Mouse (Mus musculus): ENCODE results near the gene Tbxas1. TPM values are rescaled to one million over a fixed set of nuclear protein-coding genes. Genes with fewer than 3 reads are reported as not detected.

Gene Tbxas1
- total RNA-seq, 4 experiments from 2014 or later, result 2.1 to 16.8 (median 7.6) TPM

DNA sequence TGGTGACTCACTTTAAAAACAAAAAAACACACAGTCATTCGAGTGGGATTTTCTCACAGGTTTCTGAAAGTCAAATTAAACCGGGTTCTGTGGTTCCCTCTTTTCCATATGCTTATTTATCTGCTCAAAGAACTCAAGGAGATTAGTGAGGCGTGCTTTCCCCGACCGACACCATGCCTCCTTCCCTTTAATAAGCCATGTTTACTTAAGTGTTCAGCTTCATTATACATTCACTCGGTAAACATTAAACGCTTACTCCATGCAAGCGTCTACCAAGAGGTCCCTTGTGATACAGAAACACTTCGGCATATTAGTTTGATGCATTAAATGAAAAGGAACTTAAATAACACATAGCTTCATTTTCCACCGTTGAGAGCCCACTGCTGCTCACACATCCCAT, 111.4 kb downstream of the Tbxas1 start:
- DNase-seq (ENCODE audit: low spot score in 2 of 2), result no peak

DNA sequence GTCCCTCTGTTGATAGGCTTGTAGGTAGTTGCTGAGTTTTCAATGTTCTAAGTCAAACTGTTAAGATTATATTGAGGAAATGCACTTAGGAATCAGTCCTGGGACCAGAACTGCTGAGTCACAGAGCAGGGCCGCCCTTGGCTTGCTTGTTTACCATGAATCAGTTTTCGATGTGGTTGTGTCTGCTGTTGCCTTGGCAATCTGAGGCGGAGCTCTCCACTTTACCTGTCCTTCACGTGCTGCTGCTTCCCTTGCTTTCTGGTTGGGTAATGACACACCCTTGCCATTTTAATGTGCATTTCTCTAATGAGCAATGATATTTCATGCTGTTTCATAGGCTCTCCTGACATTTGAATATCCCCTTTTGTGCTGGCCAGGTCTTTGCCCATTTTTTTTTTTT, 116.8 kb downstream of the Tbxas1 start:
- DNase-seq (ENCODE audit: low spot score in 2 of 2), result no peak

DNA sequence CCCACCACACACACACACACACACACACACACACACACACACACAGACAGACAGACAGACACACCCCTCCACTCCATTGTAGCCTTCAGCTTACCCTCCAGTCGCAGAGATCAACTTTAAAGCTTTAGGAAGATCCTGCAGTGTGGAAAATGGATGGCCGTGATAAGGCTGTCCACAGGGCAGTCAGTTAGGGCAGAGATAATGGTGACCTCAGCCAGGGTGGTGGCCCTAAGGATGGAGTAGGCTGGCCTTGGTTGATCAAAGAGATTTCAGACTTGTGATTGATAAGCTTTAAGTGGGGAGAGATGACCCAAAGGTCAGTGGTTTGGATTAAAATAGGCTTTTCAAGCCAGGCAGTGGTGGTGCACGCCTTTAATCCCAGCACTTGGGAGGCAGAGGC, 120.6 kb downstream of the Tbxas1 start:
- DNase-seq (ENCODE audit: low spot score in 2 of 2), result no peak

DNA sequence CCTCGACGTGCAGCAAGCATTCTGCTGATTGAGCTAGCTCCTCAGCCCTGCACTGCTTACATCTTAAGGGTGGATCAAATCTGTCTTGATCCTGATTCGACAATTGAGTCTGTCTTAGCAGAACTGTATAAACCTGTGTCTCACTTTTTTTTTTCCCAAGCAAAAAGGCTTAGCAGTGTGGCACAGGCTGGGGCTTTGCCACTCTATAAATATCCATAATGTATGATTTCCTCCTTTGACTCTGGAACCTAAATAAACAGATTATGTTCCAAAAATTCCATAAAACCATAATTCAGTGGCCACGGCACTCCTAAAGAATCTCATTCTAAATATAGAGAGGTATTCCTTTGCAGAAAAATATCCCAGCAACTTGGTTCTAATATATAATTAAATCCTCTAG, 122.6 kb downstream of the Tbxas1 start:
- DNase-seq (ENCODE audit: low spot score in 2 of 2), result no peak

DNA sequence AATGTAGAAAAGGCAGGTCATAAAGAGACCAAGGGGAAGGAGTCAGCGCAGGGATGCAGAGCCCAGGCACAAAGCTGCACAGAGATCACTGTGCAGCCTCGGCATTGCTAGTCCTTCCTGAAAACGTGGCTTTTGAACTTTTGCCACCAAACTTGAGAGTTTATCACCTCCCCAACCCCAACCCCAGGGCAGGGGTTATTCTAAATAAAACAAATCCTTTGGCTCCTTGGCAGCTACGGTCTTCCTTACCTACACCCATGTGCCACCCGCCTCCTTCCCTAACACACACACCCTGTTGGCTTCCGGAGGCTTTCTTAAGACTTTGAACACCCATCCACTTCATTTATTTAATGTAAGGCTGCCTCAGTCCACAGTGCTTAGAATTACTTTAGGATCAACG, 127.9 kb downstream of the Tbxas1 start:
- DNase-seq (ENCODE audit: low spot score in 2 of 2), result no peak

DNA sequence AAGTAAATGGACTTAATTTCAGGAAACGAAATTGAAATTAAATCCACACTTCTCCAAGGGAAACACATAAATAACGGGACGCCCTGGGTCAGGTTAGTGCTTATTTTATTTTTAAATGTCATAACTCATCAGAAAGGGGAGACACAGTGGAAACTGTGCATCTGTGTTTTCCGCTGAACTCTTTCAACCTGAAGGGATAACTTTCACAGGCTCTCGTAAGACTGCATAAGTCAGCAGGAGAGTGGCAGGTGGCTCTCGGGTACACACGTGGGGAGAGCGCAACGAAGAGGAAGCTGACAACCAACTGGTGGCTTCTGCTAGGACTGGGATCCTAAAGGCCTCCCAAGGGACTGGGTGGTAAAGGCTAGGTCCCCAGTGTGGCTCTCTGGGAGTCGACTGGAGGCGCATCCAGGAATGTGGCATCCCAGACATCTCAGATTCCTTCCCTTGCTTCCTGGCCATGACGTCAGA, 128.8 kb downstream of the Tbxas1 start:
- DNase-seq (ENCODE audit: low spot score in 2 of 2), result no peak

DNA sequence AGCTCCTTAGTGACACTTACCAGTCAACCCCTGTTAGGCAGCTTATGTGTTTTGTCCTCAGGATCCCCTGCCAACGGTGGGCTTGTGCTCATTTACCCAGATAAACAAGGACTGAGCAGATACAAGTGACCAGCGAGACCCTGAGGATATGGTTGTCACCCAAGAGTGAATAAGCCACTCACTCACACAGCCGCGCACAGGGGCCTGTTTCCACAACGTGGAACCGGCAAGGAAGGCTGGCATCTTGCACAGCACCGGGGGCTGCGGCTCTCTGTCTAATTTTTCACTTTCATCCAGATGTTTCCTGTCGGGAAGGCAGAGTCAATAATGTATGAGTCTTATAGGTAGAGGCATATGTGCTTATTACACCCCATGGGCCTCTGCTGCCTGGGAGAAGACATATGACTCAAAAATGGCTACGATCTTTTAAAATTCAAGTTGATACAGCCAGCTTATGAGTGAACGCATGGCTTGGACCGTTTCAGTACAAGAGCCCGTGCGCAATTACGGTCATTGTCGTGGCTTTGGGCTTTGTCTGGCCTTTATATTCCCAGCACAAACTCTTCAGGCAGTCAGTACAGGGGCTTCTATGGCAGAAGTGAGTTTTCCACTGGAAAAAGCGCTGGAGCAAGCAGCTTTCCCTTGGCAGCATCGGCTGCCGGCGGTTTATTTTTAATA, 130.2 kb downstream of the Tbxas1 start:
- no peak for DNase-seq (ENCODE audit: low spot score in 2 of 2)

DNA sequence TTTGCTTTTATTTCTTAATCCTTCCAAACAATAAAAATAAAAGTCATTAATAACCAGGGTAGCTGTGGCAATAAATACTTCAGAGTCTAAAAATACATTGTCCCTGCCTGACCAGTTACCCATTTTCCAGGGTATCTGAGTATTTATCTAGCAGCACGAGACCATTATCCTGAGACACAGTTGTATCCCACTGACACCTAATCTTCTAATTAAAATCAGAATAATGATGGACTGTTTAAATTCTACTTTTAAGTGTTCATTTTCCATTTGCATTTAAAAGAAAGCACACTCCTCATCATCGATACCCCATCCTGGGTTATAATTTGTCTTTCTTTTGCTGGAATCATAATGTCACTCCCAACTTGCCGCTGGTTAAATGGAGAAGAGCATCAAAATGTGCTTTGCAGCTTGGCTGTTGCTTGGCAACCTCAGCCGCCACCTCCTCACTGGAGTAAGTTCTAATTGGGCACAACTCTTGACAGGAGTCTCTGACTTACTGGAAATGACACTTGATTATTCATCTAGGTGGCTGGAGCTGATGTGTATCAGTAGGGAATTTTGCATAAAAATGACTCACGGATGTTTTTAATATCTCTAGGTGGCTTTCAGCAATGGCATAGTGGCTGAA, 130.9 kb downstream of the Tbxas1 start:
- peak; percentile 25 to 47 for DNase-seq (ENCODE audit: low spot score in 2 of 2)

DNA sequence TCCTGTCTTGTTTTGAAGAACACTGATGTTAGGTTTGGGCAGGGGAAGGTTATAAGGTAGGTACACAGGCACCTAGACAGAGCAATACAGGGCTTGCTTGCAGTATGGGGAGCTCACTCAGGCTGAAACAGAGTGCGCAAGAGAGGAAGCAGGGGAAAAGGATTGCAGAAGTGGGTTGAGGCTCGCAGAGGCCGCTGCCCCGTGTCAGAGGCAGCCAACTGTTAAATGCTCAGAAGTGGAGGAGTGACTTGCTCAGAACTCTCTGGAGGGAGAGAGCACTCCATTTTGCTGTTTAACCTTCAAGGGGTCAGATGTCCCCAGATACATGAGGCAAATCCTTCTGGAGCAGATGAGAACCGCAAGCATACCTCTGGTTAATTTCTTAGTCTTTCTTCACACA, 132.0 kb downstream of the Tbxas1 start:
- DNase-seq (ENCODE audit: low spot score in 2 of 2), result no peak

DNA sequence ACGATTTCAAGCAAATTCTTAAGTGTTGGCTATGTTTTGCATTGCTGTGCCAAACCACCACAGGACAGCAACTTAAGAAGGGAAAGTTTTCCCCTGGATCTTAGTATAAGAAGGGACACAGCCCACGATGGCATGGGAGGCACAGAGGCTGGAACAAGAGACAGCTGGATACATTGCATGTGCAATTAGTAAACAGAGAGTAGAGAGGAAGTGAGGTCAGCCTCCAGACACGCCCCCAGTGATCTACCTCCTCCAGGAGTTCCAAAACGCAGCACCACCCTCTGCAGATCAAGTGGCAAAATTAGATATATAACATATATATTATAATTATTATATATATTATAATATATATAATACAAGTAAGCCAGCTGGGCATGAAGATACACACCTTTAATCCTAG, 132.9 kb downstream of the Tbxas1 start:
- no peak for DNase-seq (ENCODE audit: low spot score in 2 of 2)

DNA sequence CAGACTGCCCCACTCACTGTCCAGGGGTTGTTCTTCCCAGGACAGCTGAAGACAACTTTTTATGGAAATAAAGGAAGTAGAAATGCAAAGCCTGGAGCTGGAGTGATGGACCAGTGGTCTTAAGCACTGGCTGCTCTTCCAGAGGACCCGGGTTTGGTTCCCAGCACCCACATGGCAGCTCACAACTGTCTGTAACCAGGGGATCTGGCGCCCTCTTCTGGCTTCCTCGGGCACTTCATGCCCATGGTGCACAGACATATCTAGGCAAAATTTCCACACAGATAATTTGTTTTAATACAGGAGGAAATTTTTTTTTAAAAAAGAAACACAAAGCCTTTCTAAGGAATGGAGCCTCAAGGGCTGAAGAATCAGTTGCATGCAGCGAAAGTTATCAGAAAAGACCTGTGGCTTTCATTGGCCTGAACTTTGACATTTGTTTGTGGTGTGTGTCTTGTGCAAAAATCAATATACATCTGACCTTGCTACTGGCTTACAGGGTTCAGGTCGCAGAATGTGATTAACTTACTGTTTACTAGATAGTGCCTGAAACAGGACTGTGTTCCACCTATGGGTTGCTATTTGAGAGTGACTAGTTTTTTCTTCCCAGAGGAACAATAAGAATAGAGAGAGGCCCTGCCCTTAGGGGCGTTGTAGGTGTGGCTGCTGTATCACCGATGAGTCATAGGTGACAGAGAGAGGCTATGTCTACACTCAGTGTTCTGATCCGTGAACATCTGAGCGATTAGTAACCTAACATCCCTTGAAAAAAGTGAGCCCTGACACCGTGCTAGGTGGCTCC, 138.0 kb downstream of the Tbxas1 start:
- DNase-seq (ENCODE audit: low spot score in 2 of 2), result no peak

DNA sequence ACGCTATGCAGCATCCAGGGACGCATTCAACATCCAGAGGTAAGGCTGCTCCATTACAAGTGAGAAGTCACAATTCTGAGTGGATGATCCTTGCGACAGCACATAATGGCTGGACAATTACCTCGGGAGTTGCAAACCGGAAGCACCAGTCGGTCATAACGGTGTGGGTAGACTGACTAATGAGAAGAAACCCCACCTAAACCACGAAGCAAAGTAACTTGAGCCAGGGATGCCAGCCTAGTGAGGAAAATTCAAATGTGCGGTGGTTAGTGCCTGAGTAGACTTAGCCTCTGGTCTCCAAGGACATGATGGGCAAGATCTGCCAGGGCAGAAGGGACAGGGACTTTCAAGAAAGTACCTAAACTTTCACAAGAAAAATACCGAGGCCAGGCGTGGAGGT, 142.7 kb downstream of the Tbxas1 start:
- no peak for DNase-seq (ENCODE audit: low spot score in 2 of 2)

DNA sequence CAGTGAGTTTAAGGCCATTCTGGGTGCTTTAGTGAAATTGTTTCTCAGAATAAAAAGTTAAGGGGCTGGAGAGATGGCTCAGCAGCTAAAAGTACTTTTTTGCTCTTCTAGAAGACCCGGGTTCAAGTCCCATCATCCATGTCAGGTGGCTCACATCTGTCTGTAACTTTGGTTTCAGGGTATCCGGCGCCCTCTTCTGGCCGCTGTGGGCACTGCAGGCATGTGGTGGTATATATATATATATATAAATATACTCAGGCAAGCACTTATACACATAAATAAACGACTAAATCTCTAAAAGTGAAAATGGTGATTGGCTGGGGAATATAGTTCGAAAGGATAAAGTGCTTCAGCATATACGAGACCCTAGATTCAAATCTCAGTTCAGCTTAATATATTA, 143.6 kb downstream of the Tbxas1 start:
- DNase-seq (ENCODE audit: low spot score in 2 of 2), result no peak

DNA sequence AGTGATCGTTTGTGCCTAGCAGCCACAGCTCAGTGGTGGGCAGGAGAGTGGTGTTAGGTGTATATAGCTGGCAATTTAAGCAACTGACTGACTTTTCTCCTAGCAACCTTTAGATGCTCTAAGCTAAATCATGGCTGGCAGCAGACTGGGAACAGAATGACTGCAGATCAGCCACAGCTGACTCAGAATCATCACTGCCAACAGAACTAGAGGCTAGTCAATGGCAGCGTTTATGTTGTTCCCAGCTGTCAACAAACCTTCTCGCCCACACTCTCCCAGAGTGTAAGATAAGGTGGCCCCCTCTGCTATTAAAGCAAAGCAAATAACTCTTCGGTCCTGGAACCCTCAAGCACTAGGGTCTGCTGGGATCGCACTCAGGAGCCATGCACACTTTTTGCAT, 144.0 kb downstream of the Tbxas1 start:
- DNase-seq (ENCODE audit: low spot score in 2 of 2), result peak; percentile 30 to 43

DNA sequence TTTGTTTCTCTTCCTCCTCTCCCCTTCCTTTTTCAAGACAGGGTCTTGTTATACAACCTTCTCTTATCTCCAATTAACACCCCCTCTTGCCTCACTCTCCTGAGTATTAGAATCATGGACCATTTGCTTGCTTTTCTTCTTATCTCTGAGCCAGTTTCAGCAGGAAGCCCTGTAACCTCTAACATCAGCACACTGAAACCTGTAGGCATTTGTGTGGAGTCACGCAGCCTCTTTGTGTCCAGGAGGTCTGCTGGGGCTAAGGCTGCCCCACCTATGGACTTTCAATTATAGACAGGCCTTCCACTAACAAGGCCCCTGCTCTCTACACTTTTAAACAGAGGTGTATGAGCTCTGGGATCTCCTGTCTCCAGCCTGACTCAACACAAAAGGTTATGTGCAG, 146.7 kb downstream of the Tbxas1 start:
- no peak for DNase-seq (ENCODE audit: low spot score in 2 of 2)

DNA sequence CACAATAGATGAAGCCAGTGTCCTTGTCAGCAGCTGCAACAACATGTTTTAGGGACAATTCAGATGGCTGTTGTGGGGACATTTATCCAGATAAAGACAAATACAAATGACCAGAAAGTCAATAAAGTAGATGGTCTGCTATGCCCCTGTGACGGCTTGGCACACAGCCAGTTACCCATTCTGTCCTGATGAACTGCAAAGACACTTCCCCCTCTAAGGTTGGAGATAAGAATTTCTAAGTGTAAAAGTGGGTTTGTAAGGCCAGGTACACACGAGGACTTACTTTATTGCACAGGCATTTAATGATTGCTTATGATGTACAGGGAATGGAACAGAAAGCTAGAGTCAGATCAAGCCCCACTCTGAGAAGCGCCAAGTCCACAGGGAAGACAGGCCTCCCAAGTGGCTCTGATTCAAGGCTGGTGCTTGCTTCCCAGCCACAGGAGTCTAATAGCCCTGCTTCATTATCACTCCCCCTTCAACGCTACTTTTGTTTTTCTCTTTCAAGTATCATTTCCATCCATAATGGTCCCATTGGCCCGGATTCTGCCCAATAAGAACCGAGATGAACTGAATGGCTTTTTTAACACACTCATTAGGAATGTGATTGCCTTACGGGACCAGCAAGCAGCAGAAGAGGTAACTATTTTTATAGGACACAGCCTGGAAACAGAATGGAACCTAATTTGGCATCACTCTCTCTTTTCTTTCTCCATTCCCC, 147.4 kb downstream of the Tbxas1 start:
- DNase-seq (ENCODE audit: low spot score in 2 of 2), result no peak

DNA sequence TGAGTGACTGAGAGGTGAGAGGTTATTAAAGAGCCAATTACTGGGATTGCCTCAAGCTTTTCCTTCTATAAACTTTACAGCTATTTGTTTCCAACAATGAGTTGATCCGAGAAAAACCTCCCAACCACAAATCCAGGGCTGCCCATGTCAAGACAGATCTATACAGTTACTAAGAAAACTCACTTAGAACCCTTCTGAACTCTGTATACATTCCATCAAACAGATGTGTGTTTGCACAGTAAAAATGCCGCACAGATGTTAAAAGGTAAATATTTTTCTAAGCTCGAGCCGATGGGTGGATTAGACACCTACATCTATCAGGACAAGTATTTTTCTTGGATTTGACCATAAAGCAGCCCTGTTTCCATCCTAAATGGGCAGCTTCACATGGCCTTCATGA, 149.4 kb downstream of the Tbxas1 start:
- DNase-seq (ENCODE audit: low spot score in 2 of 2), result no peak

DNA sequence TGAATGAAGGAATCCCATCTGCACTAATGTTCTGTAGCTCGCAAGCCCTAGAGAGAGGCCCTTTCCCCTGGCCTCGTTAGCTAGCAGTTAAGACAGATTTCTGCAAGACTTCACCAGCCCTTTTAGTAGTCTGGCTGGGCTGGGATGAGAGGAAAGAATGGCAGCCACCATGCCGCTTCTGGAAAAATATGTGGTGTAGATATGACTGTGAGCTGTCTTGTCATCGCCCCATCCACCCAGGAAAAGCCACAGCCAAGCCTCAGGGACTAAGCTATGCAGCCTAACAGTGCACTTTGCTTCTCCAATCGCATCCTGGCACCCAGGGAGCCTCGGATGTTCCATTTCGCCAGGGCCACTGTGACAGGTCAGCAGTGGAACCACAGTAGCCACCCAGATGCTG, 149.8 kb downstream of the Tbxas1 start:
- no peak for DNase-seq (ENCODE audit: low spot score in 2 of 2)

DNA sequence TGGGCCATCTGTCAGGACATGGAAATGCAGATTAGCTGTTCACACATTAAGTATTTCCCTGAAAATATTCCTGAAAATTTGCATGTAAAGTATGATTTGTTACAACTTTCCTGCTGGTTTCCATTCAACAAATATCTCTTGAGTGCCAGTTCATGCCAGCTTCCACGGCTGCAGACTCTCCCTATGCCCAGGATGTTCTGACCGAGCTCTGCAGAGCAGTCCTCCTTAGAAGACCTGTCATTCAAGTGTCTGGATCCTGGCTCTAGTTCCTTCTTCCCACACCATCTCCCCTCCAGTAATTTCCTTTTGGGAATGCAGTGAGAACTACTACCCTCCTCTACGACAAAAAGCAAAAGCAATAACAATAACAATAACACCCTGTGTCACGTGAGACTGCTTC, 155.5 kb downstream of the Tbxas1 start:
- no peak for DNase-seq (ENCODE audit: low spot score in 2 of 2)

DNA sequence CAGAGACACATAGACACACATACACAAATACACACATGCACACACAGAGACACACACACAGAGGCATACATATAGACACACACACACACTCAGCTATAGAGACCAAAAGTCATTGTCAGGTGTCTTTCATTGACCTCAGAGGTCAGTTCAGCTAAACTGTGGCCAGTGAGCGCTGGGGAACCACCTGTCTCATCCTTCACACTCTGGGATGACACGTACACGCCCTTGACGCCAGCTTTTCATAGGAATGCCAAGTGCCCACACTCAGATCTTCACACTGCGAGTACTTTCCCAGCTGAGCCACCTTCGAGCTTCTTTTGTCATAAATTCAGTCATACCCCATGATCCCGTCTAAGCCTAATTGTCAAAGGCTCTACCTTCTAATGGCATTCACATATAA, 158.5 kb downstream of the Tbxas1 start:
- DNase-seq (ENCODE audit: low spot score in 2 of 2), result no peak

DNA sequence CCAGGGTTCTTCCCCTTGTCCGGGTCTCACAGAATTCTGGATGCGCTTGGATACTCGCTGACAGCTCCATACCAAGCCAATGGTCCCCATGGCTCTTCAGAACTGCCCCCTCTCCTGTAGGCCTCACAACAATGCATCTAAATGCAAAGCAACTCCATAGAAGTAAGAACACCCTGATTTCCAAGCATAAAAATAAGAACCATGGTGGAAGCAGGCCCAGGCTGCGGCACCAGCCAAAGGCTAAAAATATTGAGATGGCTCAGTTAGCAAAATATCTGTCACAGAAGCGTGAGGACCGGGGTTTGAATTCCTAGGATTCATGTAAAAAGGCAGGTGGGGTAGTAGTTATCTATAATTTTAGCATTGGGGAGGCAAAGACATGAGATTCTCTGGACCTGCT, 159.8 kb downstream of the Tbxas1 start:
- no peak for DNase-seq (ENCODE audit: low spot score in 2 of 2)

DNA sequence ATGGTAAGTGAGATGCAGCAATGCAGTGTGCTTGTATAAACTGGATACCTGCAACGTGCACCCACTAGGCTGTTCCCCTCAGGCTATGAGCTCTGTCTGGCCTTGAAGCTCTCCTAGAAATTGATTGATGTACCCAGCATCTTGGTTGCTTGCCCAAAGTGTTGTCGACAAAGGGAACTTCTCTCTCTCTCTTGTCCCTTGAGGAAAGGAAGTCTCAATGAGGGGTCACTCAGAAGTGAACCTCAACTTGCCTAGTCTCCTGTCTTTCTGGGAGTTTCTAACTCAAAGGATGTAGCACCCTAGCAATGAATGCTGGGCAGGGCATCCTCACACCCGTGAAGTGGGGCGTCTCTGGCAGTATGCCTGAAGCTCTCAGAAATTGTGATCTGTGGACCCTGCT, 161.0 kb downstream of the Tbxas1 start:
- no peak for DNase-seq (ENCODE audit: low spot score in 2 of 2)
